Mouse (Mus musculus): ENCODE measurements at regions not wholly inside any gene's neighbourhood (a gene's known extent, or its start where the extent isn't known, plus 50 kb on each side); places are given as distances from the start of the nearest gene placed in this dataset.

DNA sequence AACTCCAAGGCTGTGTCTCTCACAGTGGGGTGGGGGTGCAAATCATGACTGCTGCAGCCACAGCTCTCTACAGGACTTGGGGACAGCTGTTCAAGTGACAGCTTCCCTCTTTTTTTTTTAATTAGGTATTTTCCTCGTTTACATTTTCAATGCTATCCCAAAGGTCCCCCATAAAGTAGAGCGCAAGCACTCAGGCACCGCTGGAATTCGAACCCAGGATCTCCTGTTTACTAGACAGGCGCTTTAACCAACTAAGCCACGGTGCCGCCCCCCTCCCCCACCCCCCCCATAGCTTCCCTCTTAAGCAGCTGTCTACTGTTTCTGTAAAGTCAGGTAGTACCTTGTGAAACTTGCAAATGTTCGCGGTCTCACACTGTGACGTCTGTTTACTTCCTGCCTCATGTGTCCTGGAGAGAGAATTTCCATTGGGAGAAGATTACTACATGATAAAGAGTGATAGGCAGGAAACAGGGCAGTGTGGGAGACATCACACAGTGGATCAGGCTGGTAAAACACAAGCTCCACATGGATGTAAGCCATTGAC lies 324.7 kb downstream of the 1700129C05Rik start:
- DNase-seq (ENCODE audit: low spot score) = no peak

DNA sequence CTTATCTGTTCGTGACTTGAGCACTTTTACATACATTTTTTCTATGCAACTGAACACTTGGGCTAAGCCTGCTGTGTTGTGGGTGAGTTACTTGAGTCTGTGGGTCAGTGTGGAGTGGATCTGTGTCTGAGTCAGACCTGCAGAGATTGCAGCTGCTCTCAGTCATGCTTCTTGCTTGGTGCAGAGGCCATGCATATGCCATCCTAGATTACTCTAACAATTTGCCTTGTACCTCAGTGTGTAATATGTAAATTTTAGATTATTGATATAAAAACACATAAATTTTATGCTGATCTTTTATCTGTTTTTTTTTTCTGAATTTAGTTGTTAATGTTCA lies 326.2 kb downstream of the 1700129C05Rik start:
- DNase-seq (ENCODE audit: low spot score) = no peak

DNA sequence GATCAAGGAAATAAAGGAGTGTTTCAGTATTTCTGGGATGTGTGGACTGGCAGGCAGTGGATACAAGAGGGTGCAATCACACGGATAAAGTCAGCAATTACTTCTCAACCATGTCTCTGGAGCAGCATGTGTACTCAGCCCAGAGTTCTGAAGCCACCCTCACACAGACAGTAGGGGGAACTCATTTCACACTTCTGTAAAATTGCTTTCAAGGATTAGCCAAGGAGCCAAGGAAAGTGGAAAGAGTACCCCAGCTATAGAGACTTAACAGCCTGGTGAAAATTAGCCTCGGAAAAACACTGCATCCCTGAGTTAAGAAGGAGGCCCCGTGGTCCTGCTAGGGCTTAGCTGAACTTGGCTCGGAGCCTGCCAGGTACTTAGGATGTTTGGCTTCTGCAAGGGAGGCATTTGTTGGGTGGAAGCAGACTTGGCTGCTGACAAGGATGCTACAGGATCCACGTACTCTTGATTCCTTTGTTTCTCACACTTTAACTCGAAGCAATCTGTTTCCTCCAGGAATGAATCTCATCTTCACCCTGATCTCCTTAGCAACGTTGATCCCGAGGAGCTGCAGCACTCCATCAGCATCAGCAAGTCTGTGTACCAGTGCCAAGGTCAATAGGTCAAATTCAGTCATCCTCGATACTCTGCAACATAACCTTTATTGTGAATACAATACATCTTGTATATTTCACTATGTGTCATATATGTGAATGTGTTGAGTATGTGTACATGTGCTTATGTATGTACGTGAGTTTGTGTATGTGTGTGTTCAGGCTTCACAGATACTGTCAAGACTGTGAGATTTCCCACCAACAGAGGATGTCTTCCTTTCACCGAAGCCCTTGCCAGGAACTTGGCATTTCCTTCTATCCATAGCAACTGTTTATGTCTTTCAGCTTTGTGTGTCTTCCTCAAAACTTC lies 326.8 kb downstream of the 1700129C05Rik start:
- no peak for DNase-seq (ENCODE audit: low spot score)

GRCm38 (mm10) chr14:58812585-58812984 lies 330.1 kb downstream of the 1700129C05Rik start:
- DNase-seq (ENCODE audit: low spot score) = no peak

DNA sequence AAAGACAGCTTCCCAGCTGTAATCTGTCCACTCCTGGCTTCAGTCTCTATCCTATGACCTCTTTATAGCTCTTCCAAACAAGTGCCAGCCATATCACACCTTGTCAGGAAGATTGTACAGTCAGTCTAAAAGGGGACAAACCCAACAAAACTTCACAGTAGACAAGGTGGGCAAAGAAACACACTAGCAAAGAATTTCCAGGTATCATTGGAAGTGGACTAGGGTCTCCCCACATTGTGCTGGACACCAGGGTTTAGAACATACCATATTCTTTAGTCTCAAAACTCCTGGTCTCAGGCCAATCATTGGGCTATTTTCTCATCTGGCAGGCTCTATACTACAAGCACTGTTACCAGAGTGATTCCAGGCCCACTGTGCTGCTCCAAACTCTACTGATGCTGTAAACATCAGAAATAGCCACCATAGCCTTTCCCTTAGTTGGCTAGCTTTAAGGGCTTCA lies 341.3 kb downstream of the 1700129C05Rik start:
- no peak for DNase-seq (ENCODE audit: low spot score)

DNA sequence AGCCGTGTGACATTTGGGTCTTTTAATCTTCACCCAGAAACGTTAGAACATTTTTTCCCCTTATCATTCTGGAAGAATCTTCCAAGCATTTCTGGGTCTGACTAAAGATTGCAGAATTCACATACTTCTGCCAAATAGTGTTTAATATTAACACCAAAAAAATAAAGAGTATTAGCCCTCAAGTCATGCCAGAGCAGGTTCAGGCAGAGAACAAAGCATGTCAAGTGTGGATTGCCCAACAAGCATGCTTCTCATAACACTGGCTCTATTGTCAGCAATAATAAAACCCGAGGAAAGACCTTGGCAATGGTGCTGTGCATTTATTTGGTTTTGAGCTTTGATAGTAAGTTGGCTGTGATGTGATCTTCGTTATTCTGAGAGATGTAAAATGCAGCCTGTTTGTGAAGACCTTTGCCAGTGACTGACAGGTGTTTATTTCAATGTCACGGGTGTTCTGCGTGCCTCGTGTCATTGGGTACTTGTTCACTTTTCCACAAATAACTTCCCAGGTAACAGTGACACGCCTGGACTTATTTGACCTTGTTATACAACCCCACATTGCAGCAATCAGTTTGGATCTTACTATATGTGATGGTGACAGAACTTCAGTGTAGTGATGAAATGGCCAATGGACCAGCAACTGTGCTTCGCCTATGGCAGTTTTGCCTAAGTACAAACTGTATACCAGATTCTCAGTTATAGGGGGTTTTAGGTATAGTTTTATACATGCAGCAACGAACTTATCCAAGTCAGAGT lies 354.3 kb downstream of the 1700129C05Rik start:
- DNase-seq (ENCODE audit: low spot score) = no peak

GRCm38 (mm10) chr14:58787618-58788017 lies 355.1 kb downstream of the 1700129C05Rik start:
- no peak for DNase-seq (ENCODE audit: low spot score)

DNA sequence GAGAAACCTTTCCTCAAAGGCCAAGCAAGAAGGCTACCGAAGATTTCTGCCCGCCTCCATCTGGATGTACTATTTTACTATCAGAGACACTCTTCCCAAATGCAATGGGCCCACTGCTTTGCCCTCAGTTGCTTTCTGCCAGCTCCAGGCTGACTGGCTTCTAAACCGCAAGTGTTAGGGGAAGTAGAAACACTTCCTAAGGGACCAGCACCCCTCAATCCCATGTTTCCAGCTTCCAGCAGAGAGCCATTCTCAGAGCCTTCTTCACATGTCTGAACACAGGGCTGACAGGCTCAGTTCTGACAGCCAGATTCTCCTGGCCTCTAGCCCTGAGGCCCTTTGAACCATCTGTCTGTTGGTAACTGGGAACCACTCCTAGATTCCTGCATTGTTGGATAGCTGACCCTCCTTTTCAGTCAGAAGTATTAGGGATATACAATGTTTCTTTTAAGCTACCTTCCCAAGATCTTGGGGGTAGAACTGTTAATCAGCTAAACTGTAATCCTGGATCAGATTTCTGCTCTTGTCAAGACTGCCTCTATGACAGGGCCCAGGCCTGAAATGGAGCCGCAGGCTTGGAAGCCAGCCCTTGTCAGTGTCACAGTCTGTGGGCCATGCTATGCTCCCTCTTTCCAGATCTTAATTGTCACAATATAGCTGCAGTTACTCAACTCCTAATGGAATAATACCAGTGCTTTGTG lies 355.8 kb downstream of the 1700129C05Rik start:
- no peak for DNase-seq (ENCODE audit: low spot score)

DNA sequence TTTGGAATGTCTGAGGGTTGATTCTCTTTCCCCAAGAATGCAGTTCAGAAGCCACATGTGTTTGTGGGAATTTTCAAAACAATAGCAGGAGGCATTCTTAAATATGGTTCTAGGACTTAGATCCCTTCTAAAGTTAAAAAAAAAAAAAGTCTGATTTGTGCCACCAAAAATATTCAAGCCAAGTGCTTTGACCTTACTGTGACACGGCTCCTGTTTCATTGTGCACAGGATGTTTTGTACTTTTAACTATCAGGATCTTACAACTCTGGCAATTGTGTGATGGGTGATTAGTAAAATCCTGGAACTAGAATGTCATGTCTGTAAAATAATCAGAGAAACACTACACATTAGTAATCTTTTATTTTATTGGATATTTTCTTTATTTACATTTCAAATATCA lies 359.5 kb downstream of the 1700129C05Rik start:
- DNase-seq (ENCODE audit: low spot score) = no peak

GRCm38 (mm10) chr14:58780306-58780705 lies 362.4 kb downstream of the 1700129C05Rik start:
- no peak for DNase-seq (ENCODE audit: low spot score)

DNA sequence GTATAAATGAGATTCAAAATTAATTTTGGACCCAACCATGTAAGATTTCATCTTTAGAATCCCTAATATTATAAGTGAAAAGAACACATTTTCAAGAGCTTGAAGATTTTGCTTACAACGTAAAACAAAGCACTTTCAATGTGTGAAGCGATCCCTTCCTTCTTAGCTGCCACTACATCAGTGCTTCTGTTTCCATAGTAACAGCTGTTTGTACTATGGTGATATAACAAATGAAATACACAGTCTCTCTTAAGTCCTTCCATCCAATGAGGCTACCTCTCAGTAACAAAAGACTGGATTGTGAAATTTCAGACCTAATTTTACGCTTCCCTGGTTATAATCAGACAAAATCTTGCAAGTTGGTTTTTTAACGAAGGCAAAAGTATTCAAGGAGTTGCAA lies 364.0 kb downstream of the 1700129C05Rik start:
- DNase-seq (ENCODE audit: low spot score) = no peak

DNA sequence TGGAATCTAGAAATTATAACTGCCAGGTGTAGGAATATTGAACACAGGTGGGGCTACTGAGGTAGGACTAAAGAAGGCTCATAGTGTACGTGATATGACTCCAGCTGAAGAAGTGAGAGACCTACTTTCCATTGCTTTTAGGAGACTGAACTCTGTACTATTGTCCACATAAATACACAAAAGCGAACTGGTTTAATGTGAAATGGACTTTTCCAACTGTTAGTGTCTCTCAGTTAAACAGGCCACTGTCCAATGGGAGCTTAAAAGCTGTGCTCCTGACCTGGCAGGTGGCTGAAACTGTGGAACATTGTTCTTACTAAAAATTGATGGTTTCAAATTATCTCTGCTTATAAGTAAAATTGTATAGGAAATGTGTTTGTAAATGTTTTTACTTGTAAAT lies 381.4 kb downstream of the 1700129C05Rik start:
- no peak for DNase-seq (ENCODE audit: low spot score)

DNA sequence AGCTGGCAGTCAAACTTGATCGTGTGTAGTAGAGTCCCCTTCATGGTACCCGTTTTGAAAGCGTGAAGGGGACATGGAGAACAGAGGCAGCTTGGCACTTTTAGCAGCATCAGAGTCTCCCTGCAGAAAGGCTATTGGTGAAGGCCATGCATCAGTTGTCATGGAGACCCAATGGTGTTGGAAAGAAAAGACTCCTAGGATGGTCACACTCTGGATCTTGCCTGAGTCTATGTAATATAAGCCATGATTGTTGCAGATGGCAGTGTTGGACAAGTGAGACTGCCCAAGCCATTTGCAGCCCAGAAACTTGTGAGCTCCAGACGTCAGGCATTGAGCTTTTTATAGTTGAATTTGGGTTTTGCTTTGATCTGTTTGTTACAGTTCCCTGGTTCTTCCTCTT lies 382.9 kb downstream of the 1700129C05Rik start:
- DNase-seq (ENCODE audit: low spot score) = no peak

GRCm38 (mm10) chr14:58753781-58754180 lies 388.9 kb downstream of the 1700129C05Rik start:
- DNase-seq (ENCODE audit: low spot score) = no peak

DNA sequence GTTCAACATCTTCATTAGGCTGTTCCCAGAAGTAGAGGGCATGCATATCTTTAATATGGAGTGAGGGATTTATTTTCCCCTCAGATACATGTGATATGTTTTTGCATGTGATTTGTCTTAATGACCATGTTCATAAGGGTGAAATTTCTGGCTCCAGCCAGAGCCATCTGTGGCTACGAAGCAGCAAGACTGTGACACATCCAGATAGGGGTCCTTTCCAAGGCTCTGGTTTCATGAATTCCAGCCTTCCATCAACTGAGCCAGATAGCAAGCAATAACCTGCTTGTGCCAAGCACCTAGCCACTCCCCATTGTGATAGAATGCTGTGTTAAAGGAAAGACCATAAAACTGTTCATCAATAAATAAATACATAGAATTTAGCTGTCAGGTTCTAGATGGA lies 389.6 kb downstream of the 1700129C05Rik start:
- no peak for DNase-seq (ENCODE audit: low spot score)

- DNase-seq (ENCODE audit: low spot score) = no peak
These were observed 416.3 kb downstream of the 1700129C05Rik start for GRCm38 (mm10) chr14:58726418-58726817.

- no peak for DNase-seq (ENCODE audit: low spot score)
These were observed 427.8 kb downstream of the 1700129C05Rik start for GRCm38 (mm10) chr14:58714856-58715255.

DNA sequence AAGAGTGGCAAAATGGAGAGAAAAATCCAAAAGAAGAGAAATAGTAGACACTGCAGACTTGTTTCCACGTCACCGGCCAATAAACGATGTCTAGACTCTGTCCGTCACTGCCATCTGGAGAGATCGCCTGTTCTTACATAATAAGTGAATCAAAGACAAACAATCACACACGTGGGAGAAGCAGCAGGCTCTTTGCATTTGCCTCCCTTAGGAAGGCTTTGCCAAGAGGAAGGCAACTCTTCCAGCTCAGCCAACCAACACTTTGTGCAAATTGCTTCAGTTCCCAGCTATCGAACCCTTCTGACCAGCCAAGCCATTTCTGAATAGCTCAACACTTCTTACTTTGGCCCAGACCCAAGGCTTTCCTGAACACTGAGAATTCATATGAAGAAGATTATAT lies 432.8 kb downstream of the 1700129C05Rik start:
- no peak for DNase-seq (ENCODE audit: low spot score)

DNA sequence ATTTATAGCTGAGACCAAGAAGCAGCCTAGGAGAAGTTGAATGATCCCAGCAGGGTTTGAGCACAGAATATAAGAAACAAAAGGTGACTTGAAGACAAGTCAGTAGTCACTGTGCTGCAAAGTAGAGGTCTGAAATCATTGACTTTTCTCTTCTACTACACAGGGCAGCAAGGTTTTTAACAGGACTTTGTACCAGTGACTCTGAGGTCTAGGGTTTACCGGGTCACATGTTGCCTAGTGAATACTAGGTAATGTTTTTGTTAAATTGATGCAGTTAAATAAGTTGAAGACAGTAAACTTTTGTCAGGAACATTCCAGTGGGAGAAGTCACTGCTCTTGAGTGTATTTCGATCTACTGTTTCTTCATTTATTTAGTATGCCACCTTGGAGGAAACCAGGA lies 433.4 kb downstream of the 1700129C05Rik start:
- no peak for DNase-seq (ENCODE audit: low spot score)

GRCm38 (mm10) chr14:58701765-58702164 lies 440.9 kb downstream of the 1700129C05Rik start:
- peak; percentile 21 for DNase-seq (ENCODE audit: low spot score)

GRCm38 (mm10) chr14:58691129-58691828 lies 451.4 kb downstream of the 1700129C05Rik start:
- DNase-seq (ENCODE audit: low spot score) = no peak
